Mouse (Mus musculus): ENCODE results near the gene 4933411K16Rik.
"Not testable (repeated sequence)": the region's sequence is repeated elsewhere in the genome, so short reads cannot be mapped to it uniquely, and the experiment has no call there.

The 4933411K16Rik gene

DNA sequence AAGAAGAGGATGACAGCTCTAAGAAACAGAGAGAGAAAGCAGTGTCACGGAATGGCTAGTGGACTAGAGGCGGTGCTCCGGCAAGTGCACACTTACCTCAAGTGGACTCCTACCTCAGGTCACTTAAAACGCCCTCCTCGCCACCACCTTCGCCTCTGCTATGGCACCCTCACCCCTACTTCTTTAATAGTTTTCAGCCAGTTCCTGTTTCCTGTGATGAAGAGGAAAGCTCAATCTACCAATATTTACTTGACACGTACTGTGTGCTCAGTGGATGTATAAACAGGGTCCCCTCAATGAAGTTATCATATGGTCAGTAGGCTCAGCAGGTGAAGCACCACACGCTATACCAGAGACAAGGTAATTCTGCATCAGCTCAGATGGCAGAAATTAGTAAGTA is 26.5 kb downstream of the 4933411K16Rik start:
- DNase-seq (ENCODE audit: low read depth, low spot score): no peak

DNA sequence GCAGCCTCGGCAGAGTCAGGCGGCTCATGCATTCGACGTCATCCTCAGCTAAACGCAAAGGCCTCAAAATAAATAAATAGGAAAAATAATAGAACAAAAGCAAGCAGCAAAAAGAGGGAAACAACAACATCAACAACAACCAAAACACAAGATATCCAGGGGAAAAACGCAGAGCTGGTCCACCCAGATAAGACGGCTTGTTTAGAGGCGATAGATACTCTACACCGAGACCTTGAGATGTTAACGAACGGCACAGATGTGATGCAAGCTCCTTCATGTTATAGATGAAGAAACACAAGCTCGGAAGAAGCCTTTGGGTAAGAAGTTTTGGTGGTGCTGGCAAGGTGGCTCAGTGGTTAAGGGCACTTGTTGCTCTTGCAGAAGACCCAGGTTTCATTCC is 27.0 kb downstream of the 4933411K16Rik start:
- no peak for DNase-seq (ENCODE audit: low read depth, low spot score)

DNA sequence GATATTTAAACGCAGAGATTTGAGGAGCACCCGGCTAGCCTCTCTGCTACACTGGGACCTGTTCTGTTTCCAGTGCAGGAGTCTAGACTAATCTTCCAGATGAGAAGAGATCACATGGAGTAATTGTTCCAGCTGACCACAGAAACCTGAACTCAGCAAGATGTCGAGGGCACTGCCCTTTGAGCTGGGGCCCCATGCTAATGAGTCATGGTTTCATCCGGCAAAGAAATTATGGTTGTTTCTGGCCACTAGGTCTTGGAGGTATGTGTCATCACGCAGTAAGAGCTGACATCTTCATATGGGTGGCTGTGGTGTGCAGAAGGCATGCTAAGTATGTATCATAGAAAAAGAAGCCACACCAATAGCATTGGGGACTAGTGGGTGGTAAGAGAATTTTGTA is 27.9 kb downstream of the 4933411K16Rik start:
- DNase-seq (ENCODE audit: low read depth, low spot score): no peak

DNA sequence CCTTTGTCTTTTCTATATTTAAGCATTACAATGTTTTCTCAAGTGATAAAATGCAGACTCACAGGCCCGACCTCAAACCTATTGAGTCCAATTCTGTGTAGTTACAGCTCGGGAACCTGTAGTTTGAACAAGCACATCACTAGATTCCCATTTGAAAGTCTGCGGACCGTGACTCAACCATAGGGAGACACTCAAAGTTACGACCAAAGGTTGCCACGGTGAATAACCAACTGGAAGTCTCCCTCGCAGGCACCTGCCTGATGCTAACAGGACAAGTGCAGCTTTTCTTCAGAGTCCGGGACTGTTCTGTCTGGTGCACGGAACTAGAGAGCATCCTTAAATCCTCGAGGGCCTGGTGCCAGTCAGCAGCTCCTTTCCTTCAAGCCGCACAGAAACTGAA is 28.4 kb downstream of the 4933411K16Rik start:
- DNase-seq (ENCODE audit: low read depth, low spot score): no peak

DNA sequence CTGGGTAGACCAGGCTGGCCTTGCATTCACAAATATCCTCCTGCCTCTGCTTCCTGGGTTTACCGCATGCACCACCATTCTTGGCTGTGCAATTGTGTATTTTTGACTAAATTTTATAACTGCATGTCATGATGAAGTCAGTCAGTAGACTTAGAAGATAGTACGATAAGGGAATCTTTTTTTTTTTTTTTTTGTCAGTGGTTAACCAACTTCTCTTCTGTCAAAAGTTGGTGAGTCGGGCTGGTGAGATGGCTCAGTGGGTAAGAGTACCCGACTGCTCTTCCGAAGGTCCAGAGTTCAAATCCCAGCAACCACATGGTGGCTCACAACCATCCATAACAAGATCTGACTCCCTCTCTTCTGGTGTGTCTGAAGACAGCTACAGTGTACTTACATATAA is 29.6 kb downstream of the 4933411K16Rik start:
- not testable (repeated sequence) for DNase-seq (ENCODE audit: low read depth, low spot score)

DNA sequence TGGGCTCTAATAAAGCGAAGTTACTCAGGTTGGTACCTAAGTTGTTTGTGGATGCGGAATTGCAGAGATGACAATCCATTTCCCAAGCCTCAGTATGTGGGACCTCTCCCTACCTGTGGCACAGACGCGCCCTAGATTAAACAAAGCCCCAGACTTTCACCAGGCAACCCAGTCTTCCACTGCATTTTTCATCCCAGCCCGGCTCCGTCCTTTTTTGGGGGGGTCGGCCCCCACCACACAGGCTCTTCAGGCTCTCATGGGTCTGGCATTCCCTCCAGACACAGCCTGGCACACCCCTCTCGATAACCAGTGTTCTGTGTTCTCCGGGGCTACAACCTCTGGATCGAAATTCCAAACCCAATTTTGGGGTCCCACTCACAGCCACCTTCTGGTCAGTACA is 33.6 kb downstream of the 4933411K16Rik start:
- DNase-seq (ENCODE audit: low read depth, low spot score): no peak

DNA sequence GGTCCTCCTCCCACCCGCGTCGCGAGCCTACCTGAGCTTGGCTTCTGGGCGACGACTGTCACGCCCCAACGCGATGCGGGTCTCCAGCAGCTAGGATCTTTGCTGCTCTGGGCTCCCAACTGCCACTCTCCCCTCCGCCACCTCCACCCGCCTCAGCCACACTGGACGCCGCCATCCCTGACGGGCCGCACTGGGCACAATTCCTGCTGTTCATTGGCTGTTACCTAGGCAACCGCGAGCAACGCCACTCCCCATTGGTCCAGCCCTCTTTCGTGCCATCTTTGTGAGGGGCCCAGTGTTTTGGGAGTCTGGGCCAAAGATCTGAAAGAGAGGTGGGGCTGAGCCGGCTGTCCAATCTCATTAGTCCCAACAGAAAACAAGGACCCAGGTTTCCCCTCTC is 34.1 kb downstream of the 4933411K16Rik start, which contains the start of gene Morn4:
Morn4 (minus strand) TSS at position 192 of the 400 bp plus-strand sequence.
- peak; percentile 57 for DNase-seq (ENCODE audit: low read depth, low spot score)

DNA sequence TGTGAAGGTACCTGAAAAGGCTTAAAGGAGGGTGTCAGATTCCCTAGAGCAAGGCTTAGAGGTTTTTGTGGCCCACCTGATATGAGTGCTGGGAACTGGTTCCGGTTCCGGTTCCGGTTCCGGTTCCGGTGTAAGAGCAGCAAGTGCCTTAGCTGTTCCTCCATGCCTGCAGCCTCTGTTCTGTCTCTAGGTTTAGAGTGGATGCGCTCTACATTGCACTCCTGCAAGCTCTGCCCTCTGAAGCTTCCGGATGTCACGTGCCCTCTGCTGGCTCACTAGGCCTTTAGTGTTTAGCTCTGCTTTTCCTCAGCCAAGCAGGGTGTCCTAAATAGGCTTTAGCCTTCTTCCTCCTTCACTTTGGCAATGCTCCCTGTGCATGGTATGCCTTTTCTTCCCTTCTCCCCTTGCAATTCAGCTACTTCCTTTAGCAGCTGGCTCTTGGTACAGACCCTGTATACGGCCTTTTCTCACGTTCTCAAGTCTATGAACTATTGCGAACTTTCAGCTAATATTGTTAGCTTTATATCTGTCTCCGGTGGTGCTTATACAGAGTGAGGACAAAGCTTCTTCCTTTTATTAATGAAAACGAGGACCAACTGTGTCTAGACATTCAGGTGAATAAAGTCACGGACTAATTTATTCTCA is 37.2 kb downstream of the 4933411K16Rik start:
- DNase-seq (ENCODE audit: low read depth, low spot score): peak; percentile 74

DNA sequence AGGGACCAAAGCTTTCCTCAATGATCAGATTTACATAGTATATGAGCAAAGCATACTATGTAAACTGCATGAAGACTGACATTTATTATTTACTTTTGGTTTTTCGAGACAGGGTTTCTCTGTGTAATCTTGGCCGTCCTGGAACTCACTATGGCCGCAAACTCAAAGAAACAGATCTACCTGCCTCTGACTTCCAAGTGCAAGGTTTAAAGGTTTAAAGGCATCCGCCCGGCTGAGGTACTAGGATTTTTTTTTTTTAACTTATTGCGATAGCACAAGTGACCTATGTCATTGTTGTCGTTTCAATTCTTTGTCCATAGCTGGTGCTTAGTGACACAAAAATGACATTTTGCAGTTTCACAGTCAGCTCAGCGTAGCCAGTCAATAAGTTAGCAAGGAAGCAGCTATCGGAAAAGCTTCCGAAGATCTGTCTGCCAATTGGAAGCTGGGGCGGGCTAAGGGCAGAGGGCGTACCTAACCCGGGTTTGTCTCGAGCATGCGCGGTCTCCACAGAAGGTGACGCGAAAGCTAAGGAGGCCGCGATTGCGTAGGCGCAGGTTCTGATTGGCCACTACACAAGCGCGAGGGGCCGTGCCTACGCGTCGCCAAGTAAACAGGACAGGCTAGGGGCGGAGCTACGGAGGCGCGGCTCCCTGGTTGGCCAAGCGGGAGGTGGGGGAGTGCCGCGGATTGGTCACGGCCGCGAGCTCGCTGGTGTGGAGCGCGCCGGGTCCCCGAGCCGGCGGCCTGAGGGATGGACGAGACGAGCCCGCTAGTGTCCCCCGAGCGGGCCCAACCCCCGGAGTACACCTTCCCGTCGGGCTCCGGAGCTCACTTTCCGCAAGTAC is 37.9 kb downstream of the 4933411K16Rik start, which contains the start of gene Pi4k2a:
Pi4k2a (plus strand) TSS at position 723 of the 848 bp plus-strand sequence.
- DNase-seq (ENCODE audit: low read depth, low spot score): peak; percentile 100

DNA sequence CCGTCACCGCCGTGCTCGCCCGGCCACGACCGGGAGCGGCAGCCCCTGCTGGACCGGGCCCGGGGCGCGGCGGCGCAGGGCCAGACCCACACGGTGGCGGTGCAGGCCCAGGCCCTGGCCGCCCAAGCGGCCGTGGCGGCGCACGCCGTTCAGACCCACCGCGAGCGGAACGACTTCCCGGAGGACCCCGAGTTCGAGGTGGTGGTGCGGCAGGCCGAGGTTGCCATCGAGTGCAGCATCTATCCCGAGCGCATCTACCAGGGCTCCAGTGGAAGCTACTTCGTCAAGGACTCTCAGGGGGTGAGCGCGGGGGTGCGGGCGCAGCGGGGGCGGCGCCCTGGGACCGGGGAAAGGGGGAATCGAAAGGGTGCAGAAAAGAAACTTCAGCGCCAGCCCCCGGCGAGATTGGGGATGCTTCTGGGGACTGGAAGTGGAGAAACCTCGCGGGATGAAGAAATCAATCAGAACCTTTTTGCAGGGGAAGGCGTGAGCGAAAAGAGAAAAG is 38.6 kb downstream of the 4933411K16Rik start:
- DNase-seq (ENCODE audit: low read depth, low spot score): no peak

DNA sequence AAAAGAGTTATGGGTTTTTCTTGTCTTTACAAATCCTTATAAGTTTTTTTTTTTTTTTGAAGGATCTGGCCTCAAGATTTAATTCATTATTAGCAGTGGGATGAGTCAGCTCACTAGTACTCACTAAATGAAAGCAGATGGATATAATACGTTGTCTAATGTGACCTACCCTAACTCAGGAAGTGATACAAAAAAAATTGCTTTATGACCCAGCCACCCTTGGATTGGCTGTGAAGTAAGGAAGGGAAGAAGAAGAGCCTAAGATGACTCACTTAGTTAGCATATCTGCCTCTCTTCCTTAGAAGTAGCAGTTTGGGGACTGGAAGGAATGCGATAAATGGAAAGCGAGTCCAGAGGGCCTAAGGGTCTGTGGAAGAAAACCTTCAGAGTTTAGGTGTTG is 47.4 kb downstream of the 4933411K16Rik start:
- DNase-seq (ENCODE audit: low read depth, low spot score): no peak

All from skeletal muscle tissue, adult 2 months (tissue).